Mouse (Mus musculus) CH12.LX (cell line): ENCODE measurements around the gene Cacna1c. TPM values are rescaled to one million over a fixed set of nuclear protein-coding genes. Genes with fewer than 3 reads are reported as not detected.

Experiments
- DNase-seq: peaks from one replicate; pipeline ENCODE4 v3.0.0-alpha.2; 2013; ENCODE audit errors: extremely low read depth
- H3K27ac ChIP-seq: 2 replicates; pipeline ENCODE4 v1.5.1; 2012; ENCODE audit warnings: low read depth, mild to moderate bottlenecking, control low read depth, moderate library complexity; ENCODE audit not compliant: insufficient read depth
- H3K27me3 ChIP-seq: replicated peaks from 2 replicates; pipeline ENCODE3; 2012; ENCODE audit warnings: inconsistent platforms
- H3K36me3 ChIP-seq, 2 experiments: replicated peaks in 1 of 2; 2 replicates each; pipeline versions ENCODE3 to v1.6.1; 2012; ENCODE audit warnings: inconsistent platforms in 1 of 2, low read length in 1 of 2, mild to moderate bottlenecking in 1 of 2, mixed read lengths in 1 of 2, moderate library complexity in 1 of 2; ENCODE audit not compliant: control insufficient read depth in 1 of 2, insufficient read depth in 1 of 2
- H3K4me1 ChIP-seq, 2 experiments: 2 replicates each; pipeline ENCODE4 v1.6.1; 2012; ENCODE audit warnings: inconsistent platforms in 1 of 2, moderate library complexity in 1 of 2; ENCODE audit not compliant: insufficient read depth in 2 of 2, control insufficient read depth in 1 of 2
- H3K4me2 ChIP-seq: 2 replicates; pipeline ENCODE4 v1.6.1; 2012; ENCODE audit warnings: low read depth, mild to moderate bottlenecking, control low read depth; ENCODE audit not compliant: poor library complexity, insufficient read depth, severe bottlenecking
- H3K4me3 ChIP-seq, 3 experiments: fragments of 150-350 bp in 1 of 3; sonication (generic) in 1 of 3; replicated peaks in 1 of 3; 2 replicates each; pipeline versions ENCODE3 to v1.5.1; 2011 to 2012; ENCODE audit warnings: low read depth in 2 of 3, low read length in 2 of 3, mild to moderate bottlenecking in 2 of 3, moderate library complexity in 2 of 3, control low read depth in 1 of 3, improper control_type of control experiment in 1 of 3, inconsistent platforms in 1 of 3, mixed read lengths in 1 of 3; ENCODE audit not compliant: poor library complexity in 1 of 3
- H3K79me2 ChIP-seq: replicated peaks from 2 replicates; pipeline ENCODE4 v1.6.1; 2012; ENCODE audit warnings: mild to moderate bottlenecking, moderate library complexity; ENCODE audit not compliant: control insufficient read depth, poor library complexity, insufficient read depth, severe bottlenecking; ENCODE audit errors: extremely low read depth
- H3K9ac ChIP-seq: 2 replicates; pipeline ENCODE4 v1.6.1; 2012; ENCODE audit warnings: low read depth, mild to moderate bottlenecking, control low read depth, moderate library complexity; ENCODE audit not compliant: insufficient read depth
- H3K9me3 ChIP-seq: replicated peaks from 2 replicates; pipeline ENCODE3; 2012; ENCODE audit warnings: low read length, inconsistent platforms, mixed read lengths
- CHD1 ChIP-seq: IDR thresholded peaks from 2 replicates; pipeline ENCODE4 v1.6.1; 2012; ENCODE audit warnings: low read depth, low read length, improper control_type of control experiment, inconsistent platforms
- CTCF ChIP-seq, 2 experiments: IDR thresholded peaks in 1 of 2; conservative IDR thresholded peaks in 1 of 2; 2 replicates each; pipeline ENCODE4 v1.5.1; 2011 to 2012; ENCODE audit warnings: low read depth in 2 of 2, low read length in 2 of 2, improper control_type of control experiment in 1 of 2, inconsistent platforms in 1 of 2, mild to moderate bottlenecking in 1 of 2, moderate library complexity in 1 of 2
- E2F4 ChIP-seq: IDR thresholded peaks from 2 replicates; pipeline ENCODE4 v1.6.1; 2011; ENCODE audit warnings: low read depth, low read length, improper control_type of control experiment; ENCODE audit not compliant: insufficient replicate concordance
- ELF1 ChIP-seq: IDR thresholded peaks from 2 replicates; pipeline ENCODE4 v1.6.1; 2014; ENCODE audit warnings: low read depth, mild to moderate bottlenecking, inconsistent platforms, low read length, improper control_type of control experiment
- EP300 ChIP-seq: IDR thresholded peaks from 2 replicates; pipeline ENCODE4 v1.6.1; 2011; ENCODE audit warnings: low read length, improper control_type of control experiment
- ETS1 ChIP-seq: conservative IDR thresholded peaks from 2 replicates; pipeline ENCODE4 v1.6.1; 2012; ENCODE audit warnings: low read depth, mild to moderate bottlenecking, inconsistent platforms, low read length, improper control_type of control experiment, moderate library complexity
- GABPA ChIP-seq: IDR thresholded peaks from 2 replicates; pipeline ENCODE4 v1.6.1; 2012; ENCODE audit warnings: low read depth, low read length, improper control_type of control experiment, inconsistent platforms; ENCODE audit not compliant: insufficient replicate concordance
- IRF4 ChIP-seq: IDR thresholded peaks from 2 replicates; pipeline ENCODE4 v1.6.1; 2014; ENCODE audit warnings: low read depth, mild to moderate bottlenecking, inconsistent platforms, low read length, improper control_type of control experiment
- JUN ChIP-seq: IDR thresholded peaks from 2 replicates; pipeline ENCODE4 v1.6.1; 2011; ENCODE audit warnings: low read depth, mild to moderate bottlenecking, low read length, improper control_type of control experiment, moderate library complexity; ENCODE audit not compliant: insufficient read depth
- KAT2A ChIP-seq: IDR thresholded peaks from 2 replicates; pipeline ENCODE4 v1.6.1; 2012; ENCODE audit warnings: low read length, improper control_type of control experiment, inconsistent platforms; ENCODE audit not compliant: insufficient replicate concordance
- MAZ ChIP-seq: IDR thresholded peaks from 2 replicates; pipeline ENCODE4 v1.6.1; 2012; ENCODE audit warnings: low read depth, mild to moderate bottlenecking, inconsistent platforms, low read length, improper control_type of control experiment, moderate library complexity
- MXI1 ChIP-seq: IDR thresholded peaks from 2 replicates; pipeline ENCODE4 v1.6.1; 2011; ENCODE audit warnings: mild to moderate bottlenecking, low read depth, low read length, improper control_type of control experiment
- MYC ChIP-seq: IDR thresholded peaks from 2 replicates; pipeline ENCODE4 v1.6.1; 2011; ENCODE audit warnings: low read depth, mild to moderate bottlenecking, improper control_type of control experiment, low read length
- NRF1 ChIP-seq: IDR thresholded peaks from 2 replicates; pipeline ENCODE4 v1.6.1; 2014; ENCODE audit warnings: low read depth, mild to moderate bottlenecking, inconsistent platforms, low read length, improper control_type of control experiment, moderate library complexity
- PAX5 ChIP-seq: IDR thresholded peaks from 2 replicates; pipeline ENCODE4 v1.6.1; 2012; ENCODE audit warnings: low read length, inconsistent platforms, mixed read lengths
- RAD21 ChIP-seq: IDR thresholded peaks from 2 replicates; pipeline ENCODE4 v1.6.1; 2011; ENCODE audit warnings: low read depth, mild to moderate bottlenecking, low read length, improper control_type of control experiment, moderate library complexity
- RCOR1 ChIP-seq: conservative IDR thresholded peaks from 2 replicates; pipeline ENCODE4 v1.6.1; 2012; ENCODE audit warnings: low read depth, mild to moderate bottlenecking, inconsistent platforms, low read length, improper control_type of control experiment
- SIN3A ChIP-seq: IDR thresholded peaks from 2 replicates; pipeline ENCODE4 v1.6.1; 2012; ENCODE audit warnings: low read length, improper control_type of control experiment, inconsistent platforms
- TCF12 ChIP-seq: IDR thresholded peaks from 2 replicates; pipeline ENCODE4 v1.6.1; 2014; ENCODE audit warnings: low read depth, mild to moderate bottlenecking, inconsistent platforms, low read length, improper control_type of control experiment
- USF1 ChIP-seq: IDR thresholded peaks from 2 replicates; pipeline ENCODE4 v1.6.1; 2014; ENCODE audit warnings: low read depth, mild to moderate bottlenecking, inconsistent platforms, low read length, improper control_type of control experiment
- ZC3H11A ChIP-seq: IDR thresholded peaks from 2 replicates; pipeline ENCODE4 v1.6.1; 2012; ENCODE audit warnings: low read depth, mild to moderate bottlenecking, inconsistent platforms, low read length, improper control_type of control experiment
- ZMIZ1 ChIP-seq: IDR thresholded peaks from 2 replicates; pipeline ENCODE4 v1.6.1; 2012; ENCODE audit warnings: low read depth, mild to moderate bottlenecking, inconsistent platforms, low read length, improper control_type of control experiment
- dilution Hi-C: fragments of 300-500 bp; cut with MboI; formaldehyde crosslinking; loops from 2 replicates; pipeline ENCODE4 v1.14.3; 2020; ENCODE audit warnings: low sequenced_read_pairs; ENCODE audit not compliant: extremely low pct_unique_long_range_greater_than_20kb, extremely low pct_ligation_motif_present
- in situ Hi-C: fragments of 300-500 bp; cut with MboI; formaldehyde crosslinking; loops from 3 replicates; pipeline ENCODE4 v1.14.3; 2019; ENCODE audit warnings: low sequenced_read_pairs, low pct_ligation_motif_present, low pct_unique_long_range_greater_than_20kb, mixed read lengths
- polyA plus RNA-seq: library from polyadenylated mRNA; unstranded; fragments of >175 nt; gene quantifications from 2 replicates; pipeline ENCODE4 v1.2.1, GENCODE M21; 2012; ENCODE audit warnings: low read depth; ENCODE audit not compliant: insufficient read length
- total RNA-seq, 2 experiments: library from RNA; depleted of rRNA; stranded (reverse); fragments of 300-350 nt in 1 of 2; fragments of >200 nt in 1 of 2; gene quantifications; 2 replicates each; pipeline ENCODE4 v1.2.3; 2012 to 2014

Gene Cacna1c
- total and polyA plus RNA-seq, 3 experiments, result 0.04 TPM; not detected in 2

- H3K79me2 ChIP-seq, result no peaks in the 10 kb centered on the region
- H3K4me3 ChIP-seq, result no peak overlapping the region
- peaks cover 92% of the 10 kb centered on the region for H3K27me3 ChIP-seq
- in situ Hi-C loops (no loop called here), dilution Hi-C loops (no loop called here)
- H3K9ac ChIP-seq, result no peak overlapping the region
- TF ChIP-seq EP300, result no peak
- no peak for TF ChIP-seq RAD21
- no peak for TF ChIP-seq NRF1
- TF ChIP-seq CHD1, result no peak
- TF ChIP-seq SIN3A, result no peak
- no peak for TF ChIP-seq CTCF (conservative IDR thresholded peaks at IDR 0.05 in 1 of 2, IDR thresholded peaks at IDR 0.05 in 1 of 2; ENCODE audit: low read depth in 2 of 2, low read length in 2 of 2)
- no peak for TF ChIP-seq KAT2A
- no peak for TF ChIP-seq ZMIZ1
- no peak for TF ChIP-seq TCF12
- TF ChIP-seq GABPA, result no peak
- TF ChIP-seq PAX5, result no peak
- TF ChIP-seq ZC3H11A, result no peak
- TF ChIP-seq RCOR1, result no peak
- TF ChIP-seq JUN, result no peak
- no peak for TF ChIP-seq MAZ
- no peak for TF ChIP-seq ELF1
- TF ChIP-seq MYC, result no peak
- TF ChIP-seq USF1, result no peak
- H3K36me3 ChIP-seq, result no peaks in the 10 kb centered on the region
- no peaks in the 10 kb centered on the region for H3K4me1 ChIP-seq
- no peak overlapping the region for H3K4me2 ChIP-seq
- H3K9me3 ChIP-seq, result peaks cover 3% of the 10 kb centered on the region
- no peak overlapping the region for H3K27ac ChIP-seq
- DNase-seq, result no peak
Measured at GRCm38 (mm10) chr6:119165677-119166076, 30.5 kb downstream of the Cacna1c start.

GRCm38 (mm10) chr6:119145109-119145508, 51.1 kb downstream of the Cacna1c start:
- H3K27ac ChIP-seq, result no peak overlapping the region
- dilution Hi-C loops, result no loop called here
- TF ChIP-seq E2F4 (no peak), PAX5 (no peak), JUN (no peak), MXI1 (no peak), ETS1 (no peak), IRF4 (no peak), ZMIZ1 (no peak), KAT2A (no peak)
- TF ChIP-seq, all 38 proteins: peak for 0
- no peak for DNase-seq
- Histone ChIP-seq H3K4me3 (no peak overlapping the region), H3K36me3 (no peaks in the 10 kb centered on the region), H3K79me2 (no peaks in the 10 kb centered on the region), H3K27me3 (peaks cover 73% of the 10 kb centered on the region), H3K4me2 (no peak overlapping the region), H3K9ac (no peak overlapping the region), H3K4me1 (no peaks in the 10 kb centered on the region), H3K9me3 (peaks cover 7% of the 10 kb centered on the region)
- in situ Hi-C loops, result no loop called here
